Mouse (Mus musculus): ENCODE measurements around the gene Ddost. TPM values are rescaled to one million over a fixed set of nuclear protein-coding genes. Genes with fewer than 3 reads are reported as not detected.
"Not testable (repeated sequence)": the region's sequence is repeated elsewhere in the genome, so short reads cannot be mapped to it uniquely, and the experiment has no call there.

The Ddost gene
- polyA plus RNA-seq, 2 experiments = 342 to 344 TPM

DNA sequence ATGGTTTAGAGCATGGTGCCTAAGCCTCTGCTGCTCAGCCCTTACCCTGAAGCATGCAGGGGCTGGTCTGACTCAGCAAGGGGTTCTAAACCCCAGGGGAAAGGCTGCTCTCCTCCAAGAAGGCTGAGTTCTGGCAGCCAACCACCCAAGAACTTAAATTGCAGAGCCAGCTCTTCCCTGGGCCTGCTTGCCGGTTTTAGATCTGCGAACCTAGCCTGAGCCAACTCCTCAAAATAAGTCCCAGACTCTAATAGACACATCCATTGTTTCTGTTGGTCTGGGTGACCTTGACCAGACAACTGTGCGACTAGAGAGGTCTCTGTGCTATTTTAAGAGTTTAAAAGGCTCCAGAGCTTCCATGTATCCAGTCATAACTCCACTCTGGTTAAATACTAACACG is 19.2 kb downstream of the Ddost start:
- Histone ChIP-seq H3K9me3 (ENCODE audit: control insufficient read depth, low read length) (no peaks in the 10 kb centered on the region), H3K4me2 (replicated peaks; ENCODE audit: low read depth, low read length, severe bottlenecking) (no peak overlapping the region), H3K4me3 (replicated peaks; ENCODE audit: low read length) (no peak overlapping the region), H3K27ac (replicated peaks; ENCODE audit: low read depth, low read length) (no peak overlapping the region), H3K27me3 (ENCODE audit: control insufficient read depth, insufficient read depth, low read length) (no peaks in the 10 kb centered on the region), H3K36me3 (ENCODE audit: control insufficient read depth, insufficient read depth, low read length) (peaks cover 3% of the 10 kb centered on the region; the same call in 1 of the 2 replicates), H3K9ac (ENCODE audit: low read depth, low read length, severe bottlenecking) (no peak overlapping the region), H3K4me1 (ENCODE audit: control insufficient read depth, insufficient read depth, low read length) (peaks cover 4% of the 10 kb centered on the region; the same call in 1 of the 2 replicates)
- TF ChIP-seq POLR2A (IDR thresholded peaks at IDR 0.05; ENCODE audit: borderline replicate concordance, extremely low read depth, insufficient read depth, insufficient read length) = no peak
- DNase-seq (ENCODE audit: low spot score) = no peak
- 70% methylated on average over 4 of the region's 4 CpGs for WGBS
- no peak for ATAC-seq (ENCODE audit: low FRiP score, low read depth)

DNA sequence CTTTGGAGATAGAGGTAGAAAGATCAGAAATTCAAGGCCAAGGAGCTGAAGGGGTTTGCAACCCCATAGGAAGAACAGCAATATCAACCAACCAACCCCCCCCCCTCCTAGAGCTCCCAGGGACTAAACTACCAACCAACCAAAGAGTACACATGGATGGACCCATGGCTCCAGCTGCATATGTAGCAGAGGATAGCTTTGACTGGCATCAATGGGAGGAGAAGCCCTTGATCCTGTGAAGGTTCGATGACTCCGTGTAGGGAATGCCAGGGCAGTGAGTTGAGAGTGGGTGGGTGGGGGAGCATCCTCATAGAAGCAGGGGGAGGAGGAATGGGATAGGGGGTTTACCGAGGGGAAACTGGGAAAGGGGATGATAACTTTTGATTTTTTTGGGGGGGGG is 19.9 kb downstream of the Ddost start:
- no peak for TF ChIP-seq POLR2A (IDR thresholded peaks at IDR 0.05; ENCODE audit: borderline replicate concordance, extremely low read depth, insufficient read depth, insufficient read length)
- Histone ChIP-seq H3K27ac (replicated peaks; ENCODE audit: low read depth, low read length) (no peak overlapping the region), H3K4me1 (ENCODE audit: control insufficient read depth, insufficient read depth, low read length) (peaks cover 4% of the 10 kb centered on the region; the same call in 1 of the 2 replicates), H3K36me3 (ENCODE audit: control insufficient read depth, insufficient read depth, low read length) (no peaks in the 10 kb centered on the region), H3K9me3 (ENCODE audit: control insufficient read depth, low read length) (no peaks in the 10 kb centered on the region), H3K9ac (ENCODE audit: low read depth, low read length, severe bottlenecking) (no peak overlapping the region), H3K4me3 (replicated peaks; ENCODE audit: low read length) (no peak overlapping the region), H3K27me3 (ENCODE audit: control insufficient read depth, insufficient read depth, low read length) (no peaks in the 10 kb centered on the region), H3K4me2 (replicated peaks; ENCODE audit: low read depth, low read length, severe bottlenecking) (no peak overlapping the region)
- no peak for ATAC-seq (ENCODE audit: low FRiP score, low read depth)
- DNase-seq (ENCODE audit: low spot score) = no peak
- 83% methylated on average over 3 of the region's 3 CpGs for WGBS

GRCm38 (mm10) chr4:138325466-138326076 is 21.0 kb downstream of the Ddost start:
- H3K4me1 ChIP-seq (ENCODE audit: control insufficient read depth, insufficient read depth, low read length) = peaks cover 4% of the 10 kb centered on the region; the same call in 1 of the 2 replicates
- no peaks in the 10 kb centered on the region for H3K36me3 ChIP-seq (ENCODE audit: control insufficient read depth, insufficient read depth, low read length)
- peak overlapping the region; percentile 72 for H3K4me3 ChIP-seq (replicated peaks; ENCODE audit: low read length)
- peak overlapping the region; percentile 87 for H3K27ac ChIP-seq (replicated peaks; ENCODE audit: low read depth, low read length)
- H3K4me2 ChIP-seq (replicated peaks; ENCODE audit: low read depth, low read length, severe bottlenecking) = peak overlapping the region; percentile 49
- H3K9ac ChIP-seq (ENCODE audit: low read depth, low read length, severe bottlenecking) = peak overlapping the region; percentile 88
- H3K27me3 ChIP-seq (ENCODE audit: control insufficient read depth, insufficient read depth, low read length) = no peaks in the 10 kb centered on the region
- ATAC-seq (ENCODE audit: low FRiP score, low read depth) (peak; percentile 92), DNase-seq (ENCODE audit: low spot score) (peak; percentile 84)
- no peak for TF ChIP-seq POLR2A (IDR thresholded peaks at IDR 0.05; ENCODE audit: borderline replicate concordance, extremely low read depth, insufficient read depth, insufficient read length)
- no peaks in the 10 kb centered on the region for H3K9me3 ChIP-seq (ENCODE audit: control insufficient read depth, low read length)
- WGBS = under 1% methylated on average over 42 of the region's 45 CpGs

GRCm38 (mm10) chr4:138326077-138326695 is 21.7 kb downstream of the Ddost start, which contains the start of gene Pink1:
TSS of gene Pink1 (minus strand) at chr4:138326307.
- no peak for TF ChIP-seq POLR2A (IDR thresholded peaks at IDR 0.05; ENCODE audit: borderline replicate concordance, extremely low read depth, insufficient read depth, insufficient read length)
- ATAC-seq (ENCODE audit: low FRiP score, low read depth) (peak; percentile 68), DNase-seq (ENCODE audit: low spot score) (peak; percentile 85)
- peak within 1 kb of the TSS; percentile 49 for H3K4me2 ChIP-seq (replicated peaks; ENCODE audit: low read depth, low read length, severe bottlenecking)
- H3K9me3 ChIP-seq (ENCODE audit: control insufficient read depth, low read length) = no peaks in the 10 kb centered on the region
- no peaks in the 10 kb centered on the region for H3K36me3 ChIP-seq (ENCODE audit: control insufficient read depth, insufficient read depth, low read length)
- H3K4me3 ChIP-seq (replicated peaks; ENCODE audit: low read length) = peak within 1 kb of the TSS; percentile 72
- H3K9ac ChIP-seq (ENCODE audit: low read depth, low read length, severe bottlenecking) = peak within 1 kb of the TSS; percentile 88
- H3K4me1 ChIP-seq (ENCODE audit: control insufficient read depth, insufficient read depth, low read length) = peaks cover 4% of the 10 kb centered on the region; the same call in 1 of the 2 replicates
- WGBS = 8% methylated on average over 24 of the region's 41 CpGs
- no peaks in the 10 kb centered on the region for H3K27me3 ChIP-seq (ENCODE audit: control insufficient read depth, insufficient read depth, low read length)
- H3K27ac ChIP-seq (replicated peaks; ENCODE audit: low read depth, low read length) = peak within 1 kb of the TSS; percentile 87

DNA sequence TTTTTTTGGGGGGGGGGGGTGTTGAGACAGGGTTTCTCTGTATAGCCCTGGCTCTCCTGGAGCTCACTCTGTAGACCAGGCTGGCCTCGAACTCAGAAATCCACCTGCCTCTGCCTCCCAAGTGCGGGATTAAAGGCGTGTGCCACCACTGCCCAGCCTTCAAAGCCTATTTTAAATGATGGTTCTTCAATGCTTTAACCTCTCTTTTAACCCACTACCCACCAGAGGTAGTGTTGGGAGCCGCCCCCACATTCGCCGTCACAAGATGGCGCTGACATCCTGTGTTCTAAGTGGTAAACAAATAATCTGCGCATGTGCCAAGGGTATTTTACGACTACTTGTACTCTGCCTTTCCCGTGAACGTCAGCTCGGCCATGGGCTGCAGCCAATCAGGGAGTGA is 22.6 kb downstream of the Ddost start:
- H3K4me1 ChIP-seq (ENCODE audit: control insufficient read depth, insufficient read depth, low read length); H3K36me3 ChIP-seq (ENCODE audit: control insufficient read depth, insufficient read depth, low read length); H3K27me3 ChIP-seq (ENCODE audit: control insufficient read depth, insufficient read depth, low read length); H3K9me3 ChIP-seq (ENCODE audit: control insufficient read depth, low read length); H3K4me3 ChIP-seq (replicated peaks; ENCODE audit: low read length); H3K4me2 ChIP-seq (replicated peaks; ENCODE audit: low read depth, low read length, severe bottlenecking); H3K27ac ChIP-seq (replicated peaks; ENCODE audit: low read depth, low read length); DNase-seq (ENCODE audit: low spot score); H3K9ac ChIP-seq (ENCODE audit: low read depth, low read length, severe bottlenecking); ATAC-seq (ENCODE audit: low FRiP score, low read depth): not testable (repeated sequence)
- WGBS = 58% methylated on average over 7 of the region's 12 CpGs

All from limb, embryonic 14.5 days (tissue).